Mouse (Mus musculus) hematopoietic stem cell, adult 5-6 weeks (primary cell): ENCODE measurements at regions not wholly inside any gene's neighbourhood (a gene's known extent, or its start where the extent isn't known, plus 50 kb on each side); places are given as distances from the start of the nearest gene placed in this dataset.

Source experiments
- ATAC-seq, 2 experiments: fragments of 125-278 bp in 1 of 2; replicated peaks in 1 of 2; 2 replicates each; pipeline ENCODE4 v1.8.0; 2016 to 2017; ENCODE audit warnings: inconsistent platforms in 2 of 2, mild to moderate bottlenecking in 2 of 2, moderate number of reproducible peaks in 2 of 2, low read depth in 1 of 2, moderate TSS enrichment in 1 of 2; ENCODE audit not compliant: low FRiP score in 2 of 2, poor library complexity in 2 of 2, severe bottlenecking in 2 of 2, insufficient read depth in 1 of 2, low TSS enrichment in 1 of 2

DNA sequence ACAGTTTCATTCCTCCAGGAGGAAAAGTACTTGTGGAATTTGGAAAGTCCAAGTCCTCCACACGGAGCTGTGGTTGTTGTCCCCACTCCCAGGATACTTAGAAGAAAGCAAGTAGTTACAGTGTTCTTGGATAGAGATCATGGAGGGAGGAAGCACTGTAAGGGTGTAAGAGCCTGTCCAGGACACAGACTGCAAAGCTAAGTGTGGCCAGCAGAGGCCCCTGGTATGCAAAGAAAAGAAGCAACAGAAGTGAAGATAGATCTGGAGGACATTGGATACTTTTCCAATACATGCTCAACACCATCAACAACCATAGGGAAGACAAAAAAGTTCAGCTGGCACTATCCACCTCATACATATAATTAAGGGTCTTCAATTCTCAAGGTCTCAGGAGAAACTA, 197.4 kb downstream of the Meis1 start:
- peak; percentile 67 to 76 for ATAC-seq

DNA sequence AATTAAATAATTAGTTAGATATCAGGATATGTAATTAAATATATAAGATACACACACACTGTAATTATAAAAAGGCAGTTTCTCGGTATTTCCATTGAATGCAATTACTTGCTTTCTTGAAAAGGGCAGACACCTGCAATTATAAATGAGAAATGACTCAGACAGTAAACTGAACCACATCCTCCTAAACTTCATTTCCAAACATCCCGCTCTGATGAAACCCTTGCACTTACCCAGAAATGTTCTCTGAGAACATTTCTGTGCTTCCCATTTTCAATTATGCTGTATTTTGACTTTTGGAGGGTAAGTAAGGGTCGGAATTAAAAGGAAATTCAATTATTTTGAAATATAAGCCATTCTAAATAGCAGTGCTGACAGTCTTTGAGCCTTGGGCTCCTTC, 204.7 kb downstream of the Meis1 start:
- no peak; a peak in 1 of 4 replicates for ATAC-seq

DNA sequence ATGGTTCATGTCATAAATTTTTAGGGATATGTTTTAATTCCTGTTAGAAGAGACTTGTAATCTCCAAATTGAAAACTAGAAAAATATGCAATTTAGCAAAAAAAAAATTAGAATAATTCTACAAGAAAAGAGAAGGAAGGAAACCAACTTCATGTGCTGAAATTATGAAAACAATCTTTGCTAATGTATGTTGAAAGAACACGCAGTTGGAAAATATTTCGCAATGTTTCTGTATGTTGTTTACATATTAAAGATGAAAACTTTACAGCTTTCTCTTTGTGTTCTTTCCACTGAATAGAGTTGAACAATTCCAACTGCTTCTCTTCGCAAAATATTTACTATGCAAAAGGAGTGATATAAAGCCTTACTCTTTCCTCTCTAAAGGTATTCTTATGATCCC, 251.3 kb downstream of the Meis1 start:
- ATAC-seq = no peak

DNA sequence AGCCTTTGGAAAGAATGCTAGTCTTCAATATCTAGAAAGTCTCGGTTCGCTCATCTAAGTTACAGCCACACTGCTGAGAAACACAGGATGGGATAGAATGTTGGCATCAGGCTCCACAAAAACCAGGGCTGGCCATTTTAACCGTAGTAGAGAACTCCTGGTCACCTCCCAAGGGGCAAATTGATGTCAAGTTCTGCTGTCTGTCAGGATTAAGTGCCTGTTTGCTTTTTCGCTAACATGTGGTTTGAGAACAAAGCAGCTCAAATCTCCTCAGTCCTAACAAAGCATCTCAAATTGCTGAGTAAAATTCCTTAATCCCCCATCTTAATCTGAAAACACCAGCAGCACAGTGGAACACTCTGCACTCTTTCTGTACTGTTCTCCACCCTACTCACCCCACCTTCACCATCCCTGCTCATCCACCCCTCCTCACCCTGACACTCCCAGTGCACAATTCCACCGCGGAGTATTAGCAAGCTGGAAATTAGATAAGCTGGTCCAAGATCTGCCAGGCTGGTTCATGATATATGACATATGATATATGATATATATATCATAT, 252.2 kb downstream of the Meis1 start:
- ATAC-seq = no peak

DNA sequence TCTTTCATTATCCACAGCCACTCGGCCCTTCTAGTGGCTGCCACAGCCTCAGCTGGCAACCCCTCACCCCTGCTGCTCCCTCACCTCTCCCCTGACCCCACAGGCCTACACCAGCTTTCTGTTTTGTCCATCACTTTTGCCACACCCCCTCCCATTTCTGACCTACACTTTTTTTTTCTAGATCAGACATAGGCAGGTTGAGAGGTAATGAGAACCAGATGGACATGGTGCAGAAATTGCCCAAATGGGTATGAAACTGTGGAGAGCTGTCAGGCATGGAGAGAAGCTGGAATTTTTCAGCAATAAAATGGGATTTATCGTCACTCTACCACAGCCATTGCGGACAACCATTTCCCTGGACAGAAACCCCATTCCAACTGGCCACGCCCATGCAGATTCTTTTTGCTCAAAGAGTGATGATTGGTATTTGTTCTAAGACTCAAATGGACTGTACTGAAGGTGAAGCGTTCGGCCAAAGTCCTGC, 260.2 kb downstream of the Meis1 start:
- ATAC-seq = no peak

DNA sequence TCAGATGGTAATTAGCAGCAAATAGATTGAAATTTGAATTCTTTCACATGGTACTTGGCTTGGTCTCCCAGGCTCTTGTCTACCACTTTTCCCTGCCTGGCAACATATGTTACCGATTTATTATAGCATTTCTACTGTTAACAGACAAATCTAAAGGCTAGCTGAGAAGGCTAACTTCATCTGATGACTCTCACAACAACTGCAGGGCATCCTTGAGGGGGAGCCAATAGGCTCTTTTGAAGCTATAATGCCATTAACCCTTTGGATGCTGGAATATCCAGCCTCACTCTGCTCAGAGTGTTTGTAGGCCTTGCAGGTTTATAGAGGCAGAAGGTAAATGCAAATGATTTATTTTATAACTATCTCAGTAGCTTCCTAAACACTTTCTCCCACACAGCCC, 262.2 kb downstream of the Meis1 start:
- no peak for ATAC-seq

DNA sequence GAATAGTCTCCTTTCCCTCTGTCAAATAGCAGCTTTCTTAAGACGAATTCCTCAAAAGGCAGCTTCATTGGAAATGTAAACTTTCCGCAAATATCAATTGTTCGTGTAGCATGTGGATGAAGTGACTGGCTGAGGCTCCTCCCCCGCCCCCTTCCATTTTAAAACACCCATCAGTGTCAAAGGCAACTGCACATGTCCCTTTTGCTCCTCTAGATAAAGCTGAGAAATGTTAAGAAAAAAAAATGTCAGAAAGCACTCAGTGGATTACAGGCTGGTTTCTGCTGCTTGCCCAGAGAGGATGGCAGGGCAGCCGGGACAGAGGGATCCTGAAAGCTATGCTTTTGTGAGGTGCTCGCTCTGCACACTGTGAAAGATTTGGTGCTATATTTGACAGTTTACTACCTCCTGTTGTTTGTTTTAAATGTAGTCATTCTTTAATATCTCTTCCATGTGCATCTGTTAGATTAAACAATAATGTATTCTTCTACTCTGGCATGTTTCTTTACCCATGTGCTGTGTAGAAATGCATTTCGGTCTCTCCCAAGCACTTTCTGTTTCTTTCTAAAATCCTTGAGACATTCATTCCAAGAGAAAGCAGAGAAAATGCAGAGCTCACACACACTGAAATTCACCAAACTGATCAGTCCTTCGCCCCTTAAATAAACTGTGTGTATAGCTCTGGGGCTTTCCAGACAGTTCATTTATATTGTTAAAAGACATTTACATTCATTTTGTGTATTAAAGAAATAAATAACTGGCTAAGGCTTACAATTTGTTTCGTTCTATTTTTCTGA, 263.9 kb downstream of the Meis1 start:
- ATAC-seq = no peak; a peak in 1 of 4 replicates

DNA sequence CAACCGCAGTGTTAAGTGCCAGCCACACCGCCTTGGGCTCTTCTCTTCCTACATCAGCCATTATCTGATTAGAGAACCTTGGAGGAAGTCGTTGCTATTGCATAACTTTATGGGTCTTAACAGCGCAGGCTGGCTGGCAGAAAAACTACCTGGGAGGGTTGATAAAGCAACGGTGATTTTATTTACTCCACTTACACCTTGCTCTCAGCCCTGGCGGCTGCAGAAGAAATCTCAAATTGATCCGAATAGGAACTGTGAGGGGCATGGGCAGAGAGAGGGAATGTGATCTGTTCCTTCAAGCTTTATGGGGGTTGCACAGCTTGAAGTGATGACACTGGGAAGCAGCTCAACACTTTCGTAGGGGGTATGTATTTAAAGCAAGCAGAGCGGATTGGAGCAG, 264.9 kb downstream of the Meis1 start:
- ATAC-seq = peak; percentile 70 to 78

DNA sequence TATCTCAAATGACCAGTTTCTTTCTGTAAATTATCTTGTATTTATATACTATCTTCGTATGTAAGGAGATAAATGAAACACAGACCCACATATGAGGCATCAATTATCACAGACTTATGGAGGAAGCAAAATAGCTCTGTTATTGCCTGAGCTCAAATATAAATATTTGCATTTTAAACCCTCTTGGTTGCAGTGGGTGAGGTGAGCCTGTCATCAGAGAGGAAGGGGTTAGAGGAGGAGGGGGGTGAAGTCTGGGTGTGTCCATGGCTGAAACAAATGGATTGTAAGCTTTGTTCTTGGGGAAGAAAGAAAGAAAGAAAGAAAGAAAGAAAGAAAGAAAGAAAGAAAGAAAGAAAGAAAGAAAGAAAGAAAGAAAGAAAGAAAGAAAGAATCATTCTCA, 265.5 kb downstream of the Meis1 start:
- ATAC-seq = no peak

DNA sequence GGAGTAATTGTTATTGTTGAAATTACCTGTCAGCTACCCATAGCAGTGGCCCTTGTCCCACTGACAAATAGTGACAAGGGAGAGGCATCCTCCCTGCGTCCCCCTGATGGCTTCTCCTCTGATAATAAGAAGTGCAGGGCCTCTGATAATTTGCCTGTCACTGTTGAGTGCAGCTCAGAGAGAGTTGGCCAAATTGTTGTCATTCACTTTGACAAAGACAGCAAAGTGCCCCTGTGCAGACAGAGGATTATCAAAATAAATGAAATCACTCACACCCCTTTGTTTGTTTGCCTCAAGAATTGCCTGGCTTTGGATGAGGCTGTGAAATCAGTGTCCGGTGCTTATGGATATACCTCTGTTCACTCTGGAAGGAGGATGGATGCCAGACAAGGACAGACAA, 266.3 kb downstream of the Meis1 start:
- ATAC-seq = no peak

DNA sequence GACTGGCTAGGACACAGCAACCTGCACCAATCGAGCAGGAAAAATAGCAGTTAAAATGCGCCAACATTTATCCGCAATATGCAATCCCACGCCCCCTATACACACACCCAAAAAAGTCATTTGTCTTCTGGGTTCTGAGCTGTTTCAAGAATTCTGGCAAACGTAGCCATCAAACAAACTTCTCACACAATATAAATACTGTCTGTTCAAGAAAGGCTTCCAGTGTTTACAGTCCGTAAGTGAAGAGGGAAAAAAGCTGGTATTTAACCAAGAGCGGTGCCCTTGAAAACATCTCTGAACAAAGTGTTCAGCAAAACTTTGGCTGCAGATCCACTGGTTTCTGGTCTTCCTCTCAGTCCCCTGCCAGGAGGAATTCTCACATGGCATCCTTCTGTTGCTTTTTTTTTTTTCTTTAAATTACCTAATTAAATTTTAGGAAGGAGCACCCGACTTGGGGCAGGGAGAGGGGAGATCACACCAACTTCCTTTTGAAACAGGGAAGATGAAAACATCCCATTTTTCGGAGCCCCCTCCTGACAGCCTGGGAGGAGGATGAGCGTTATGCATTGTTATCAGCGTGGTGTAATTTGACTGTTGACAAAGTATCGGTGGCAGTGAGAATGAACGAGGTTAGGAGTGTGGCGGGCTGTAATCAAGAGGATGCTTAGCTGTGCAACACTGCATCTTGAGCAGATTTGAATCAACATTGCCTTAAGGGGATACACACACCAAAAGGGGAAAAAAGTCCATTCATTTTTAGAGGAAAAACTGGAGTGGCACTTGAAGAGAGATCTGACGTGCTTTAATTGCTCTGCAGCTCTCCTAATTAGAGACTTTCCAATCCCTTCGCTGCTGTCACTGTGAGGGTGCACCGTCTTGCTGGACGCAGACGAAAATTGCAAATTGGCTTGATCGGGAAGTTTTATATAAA, 267.6 kb downstream of the Meis1 start:
- ATAC-seq = no peak

DNA sequence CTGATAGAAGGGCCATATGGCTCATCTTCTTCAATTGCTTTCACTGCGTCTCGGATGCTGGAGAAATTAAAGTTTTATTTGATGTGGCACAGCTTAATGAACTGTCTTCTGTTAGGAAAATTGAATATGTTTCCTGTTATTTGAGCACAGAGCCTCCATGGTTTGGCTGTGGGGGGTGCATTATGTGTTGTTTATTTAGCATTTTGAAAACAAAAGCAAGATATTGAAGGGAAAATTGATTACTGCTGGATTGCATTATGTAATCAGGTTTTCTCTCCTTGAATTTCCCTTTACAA, 268.8 kb downstream of the Meis1 start:
- no peak for ATAC-seq

DNA sequence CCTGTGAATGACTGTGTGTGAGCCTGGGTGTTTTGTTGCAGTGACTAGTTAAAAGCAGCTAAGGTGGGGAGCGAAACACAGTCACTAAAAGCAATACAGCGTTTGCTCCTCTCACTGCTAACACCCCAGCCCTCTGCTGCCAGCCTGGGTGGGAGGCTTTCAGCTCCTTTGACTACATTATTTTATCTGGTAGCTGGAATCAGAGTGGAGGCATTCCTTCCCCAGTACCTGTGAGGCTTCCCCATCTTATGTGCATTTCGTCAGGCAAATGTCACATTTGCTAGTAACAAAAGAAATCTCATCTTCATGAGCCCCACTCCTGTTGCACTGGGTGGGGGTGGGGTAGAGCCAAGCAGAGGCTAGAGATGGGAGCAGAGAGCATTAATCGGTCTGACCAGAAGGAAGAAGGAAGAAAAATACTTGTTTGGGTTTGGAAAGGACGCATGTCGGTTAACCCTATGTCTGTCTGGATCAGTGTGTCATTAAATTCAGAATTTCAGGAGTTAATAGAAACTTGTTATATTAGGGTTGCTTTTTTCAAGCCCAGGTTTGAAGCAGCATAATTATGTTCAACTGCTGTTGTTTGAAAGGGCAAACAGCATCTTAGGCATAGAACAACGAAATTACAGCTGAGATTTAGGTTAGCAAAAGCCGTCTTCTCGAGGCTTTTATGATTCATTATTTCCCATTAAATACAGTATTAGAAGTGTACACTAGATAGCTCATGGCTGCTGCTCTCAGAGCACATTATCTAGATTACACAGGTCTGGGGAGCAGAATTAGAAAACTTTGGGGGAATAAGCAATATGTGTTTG, 269.3 kb downstream of the Meis1 start:
- no peak for ATAC-seq

DNA sequence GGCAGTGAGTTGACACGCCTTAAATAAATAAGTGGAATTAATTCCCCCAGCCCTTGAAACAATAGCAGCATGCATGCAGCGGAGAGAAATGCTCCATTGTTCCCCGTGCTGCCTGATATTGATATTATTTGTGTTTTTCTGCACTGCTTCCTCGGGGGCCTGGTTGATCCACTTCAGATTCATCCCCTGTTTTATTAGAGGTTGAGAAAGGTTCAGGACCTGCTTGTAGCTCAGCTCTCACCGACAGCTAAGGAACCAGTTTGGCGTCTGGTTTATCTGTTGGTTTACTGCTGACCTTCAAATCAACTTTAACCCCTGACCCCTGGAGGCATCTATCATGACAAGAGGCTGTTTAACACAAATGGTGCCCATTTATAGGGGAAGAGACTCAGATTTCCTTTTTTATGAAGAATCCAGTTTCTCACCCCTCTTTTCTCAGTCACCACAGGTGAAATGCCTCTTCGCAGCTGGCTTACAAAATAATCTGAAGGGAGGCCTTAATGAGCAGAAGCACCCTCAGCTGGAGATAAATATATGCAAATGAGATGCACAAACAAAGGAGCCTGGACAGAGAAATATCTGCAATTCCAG, 270.8 kb downstream of the Meis1 start:
- ATAC-seq = no peak

DNA sequence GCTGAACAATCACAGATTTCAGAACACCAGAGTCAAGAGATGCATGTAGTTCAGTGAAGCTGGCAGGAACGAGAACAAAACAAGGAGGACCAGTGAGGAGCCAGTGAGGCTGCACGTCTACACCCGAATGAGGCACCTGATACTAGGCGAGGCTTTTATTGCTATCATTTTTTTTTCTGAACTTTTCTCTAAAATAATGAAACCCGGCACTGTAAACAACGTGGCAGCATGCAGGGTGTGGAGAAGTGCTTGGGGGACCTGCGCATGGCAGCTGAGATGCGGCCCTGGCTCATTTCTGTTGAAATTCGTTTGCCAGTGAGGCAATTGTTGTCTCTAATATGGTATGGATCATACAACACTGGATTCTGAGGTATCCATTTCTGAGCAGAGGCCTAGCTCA, 271.4 kb downstream of the Meis1 start:
- ATAC-seq = no peak

DNA sequence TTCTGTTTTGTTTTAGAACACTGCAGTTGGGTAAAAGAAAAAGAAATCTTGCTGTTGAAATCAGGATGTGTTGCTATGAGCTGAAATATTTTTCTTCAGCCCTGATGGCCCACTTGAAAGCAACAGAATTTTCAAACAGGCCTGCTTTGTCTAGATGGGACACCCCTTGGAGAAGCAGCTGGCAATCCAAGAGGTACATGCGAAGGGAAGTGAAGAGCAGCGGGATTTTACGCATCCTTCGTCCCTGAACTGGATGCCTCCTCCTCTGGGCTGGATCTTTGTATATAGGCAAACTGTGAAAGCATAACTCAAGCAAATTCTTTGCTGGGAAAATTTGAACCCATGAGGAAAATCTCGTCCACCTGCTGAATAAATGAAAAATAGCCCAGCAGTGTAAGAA, 272.3 kb downstream of the Meis1 start:
- no peak for ATAC-seq

DNA sequence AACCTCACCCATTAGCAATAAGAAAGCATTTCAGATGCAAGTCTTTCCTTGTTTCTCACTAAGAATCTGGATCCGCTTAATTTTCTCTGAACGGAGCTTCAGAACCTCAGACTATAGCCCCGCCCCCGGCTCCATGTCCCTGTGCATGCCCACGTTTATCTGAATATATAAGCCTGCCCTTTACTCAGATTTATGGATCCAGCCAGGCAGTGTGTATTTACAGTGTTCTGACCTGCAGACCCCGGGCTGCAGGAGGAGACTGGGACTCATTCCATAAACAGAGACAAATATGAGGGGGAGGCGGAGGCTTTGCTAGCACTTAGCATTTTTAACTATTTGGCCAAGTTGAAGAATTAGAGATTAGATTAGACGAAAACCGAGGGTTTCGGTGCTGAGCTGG, 272.9 kb downstream of the Meis1 start:
- no peak for ATAC-seq
